Mouse (Mus musculus) hindbrain, embryonic 14.5 days (tissue): ENCODE results near the gene Tbc1d17. TPM values are rescaled to one million over a fixed set of nuclear protein-coding genes. Genes with fewer than 3 reads are reported as not detected.

ENCODE experiments used
- ATAC-seq: fragments of 200-750 bp; cut with Nextera tagmentation; 2 replicates; pipeline ENCODE4 v1.8.0; 2017; ENCODE audit warnings: moderate number of reproducible peaks, mild to moderate bottlenecking, moderate TSS enrichment, moderate library complexity; ENCODE audit not compliant: low FRiP score
- DNase-seq: peaks from one replicate; pipeline ENCODE4 v3.0.0-alpha.2; 2015; ENCODE audit warnings: low spot score
- H3K27ac ChIP-seq: fragments of 300-500 bp; sonication (generic); 2 replicates; pipeline ENCODE4 v1.5.1; 2014; ENCODE audit warnings: mild to moderate bottlenecking, moderate library complexity
- H3K27me3 ChIP-seq: fragments of 300-500 bp; sonication (generic); 2 replicates; pipeline ENCODE4 v1.6.1; 2014; ENCODE audit warnings: mild to moderate bottlenecking, low read length, mixed read lengths; ENCODE audit not compliant: control insufficient read depth, insufficient read depth
- H3K36me3 ChIP-seq: fragments of 300-500 bp; sonication (generic); replicated peaks from 2 replicates; pipeline ENCODE4 v1.6.1; 2014; ENCODE audit not compliant: control insufficient read depth, insufficient read depth
- H3K4me1 ChIP-seq: fragments of 300-500 bp; sonication (generic); replicated peaks from 2 replicates; pipeline ENCODE4 v1.6.1; 2014; ENCODE audit warnings: antibody characterized with exemption, low read length, mixed read lengths; ENCODE audit not compliant: control insufficient read depth, insufficient read depth
- H3K4me2 ChIP-seq: fragments of 300-500 bp; sonication (generic); replicated peaks from 2 replicates; pipeline ENCODE4 v1.6.1; 2014; ENCODE audit warnings: mild to moderate bottlenecking, moderate library complexity
- H3K4me3 ChIP-seq: fragments of 300-500 bp; sonication (generic); replicated peaks from 2 replicates; pipeline ENCODE4 v1.5.1; 2014; ENCODE audit warnings: mild to moderate bottlenecking, low read length
- H3K9ac ChIP-seq: fragments of 300-500 bp; sonication (generic); 2 replicates; pipeline ENCODE4 v1.6.1; 2014
- H3K9me3 ChIP-seq: fragments of 300-500 bp; sonication (generic); 2 replicates; pipeline ENCODE4 v1.6.1; 2016; ENCODE audit warnings: low read length; ENCODE audit not compliant: control insufficient read depth
- WGBS: fragments of 180-500 bp; shearing (Covaris S2); extraction: QIAGEN DNeasy Blood & Tissue Kit; methylation state at CpG from one replicate; pipeline ENCODE4 v1.1.7; 2014; 5-methylcytosine and 5-hydroxymethylcytosine counted together
- polyA plus RNA-seq: library from polyadenylated mRNA; unstranded; fragments of >200 nt; fragmentation: Nextera tagmentation; extraction: Ambion mirVana; gene quantifications from 2 replicates; pipeline ENCODE4 v1.2.1, GENCODE M21; 2014

Tbc1d17 gene
- 98.5 and 104 TPM in 2 replicates for polyA plus RNA-seq

DNA sequence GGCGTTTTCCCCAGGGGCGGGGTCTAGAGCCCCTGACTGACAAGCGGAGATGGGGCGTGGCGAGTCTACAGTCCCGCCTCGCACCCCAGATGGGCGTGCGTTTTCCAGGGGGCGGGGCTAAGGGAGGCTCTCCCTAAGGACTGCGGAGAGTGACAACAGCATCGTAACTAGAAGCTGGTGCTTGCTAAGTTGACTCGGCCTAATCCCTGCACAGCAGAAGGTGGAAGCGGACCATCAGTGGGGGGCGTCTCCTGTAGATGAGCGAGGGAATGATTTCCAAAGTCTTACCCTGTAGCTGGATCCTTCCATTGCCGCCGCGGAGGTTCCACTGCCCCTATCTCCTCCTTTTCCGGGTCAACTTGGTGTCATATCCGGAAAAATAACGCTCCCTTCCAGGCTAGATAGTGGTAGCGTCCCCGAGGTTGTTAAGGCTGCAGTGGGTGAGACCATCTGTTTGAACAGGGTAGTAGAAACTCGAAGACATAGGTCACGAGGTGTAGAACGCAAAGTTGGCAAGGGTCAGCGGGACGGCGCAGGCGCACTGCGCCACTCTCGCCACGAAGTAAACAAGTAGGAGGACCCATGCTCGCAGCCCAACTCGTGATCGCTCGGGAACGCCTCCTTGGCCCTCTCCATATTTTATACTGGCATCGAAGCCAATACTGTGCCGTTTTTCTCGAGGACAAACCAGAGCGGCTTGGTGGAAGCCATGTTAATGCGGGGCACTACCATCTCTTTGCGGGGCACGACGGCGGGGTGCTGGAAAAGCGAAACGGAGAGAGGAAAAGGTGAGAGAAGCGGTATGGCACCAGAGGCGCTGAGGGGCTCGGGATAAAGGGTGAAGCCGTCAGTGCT is at the start of gene Tbc1d17, which contains the start of gene Akt1s1:
Gene Tbc1d17 (minus strand): TSS at position 519 of the 855 bp plus-strand sequence.
Gene Akt1s1 (plus strand): TSS at position 431 of the 855 bp plus-strand sequence.
- Histone ChIP-seq H3K27ac (peak within 1 kb of the TSS; percentile 98), H3K27me3 (no peaks in the 10 kb centered on the region), H3K4me3 (peak within 1 kb of the TSS; percentile 74), H3K9me3 (no peaks in the 10 kb centered on the region), H3K9ac (peak within 1 kb of the TSS; percentile 87), H3K4me2 (peak within 1 kb of the TSS; percentile 85), H3K36me3 (peaks cover 39% of the 10 kb centered on the region), H3K4me1 (peaks cover 25% of the 10 kb centered on the region)
- ATAC-seq: peak; percentile 88
- peak; percentile 99 for DNase-seq
- under 1% methylated on average over 54 of the region's 54 CpGs for WGBS

DNA sequence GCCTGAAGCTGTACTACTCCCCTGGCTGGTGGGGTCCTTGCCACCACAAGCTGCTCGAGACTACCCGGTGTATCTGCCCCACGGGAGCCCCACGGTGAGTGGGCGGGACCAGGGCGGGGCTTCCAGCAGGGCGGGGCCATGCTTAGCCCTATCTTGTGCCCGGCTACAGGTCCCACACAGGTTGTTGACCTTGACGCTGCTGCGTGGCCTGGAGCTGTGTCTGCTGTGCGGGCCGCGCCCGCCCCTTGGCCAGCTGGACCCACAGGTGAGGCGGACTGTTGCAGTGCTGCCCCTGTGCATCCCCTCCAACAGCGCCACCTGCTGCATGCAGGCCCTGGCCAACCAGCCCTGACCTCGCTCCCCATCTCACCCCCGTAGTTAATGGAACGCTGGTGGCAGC is 49.7 kb upstream of the Tbc1d17 start:
- Histone ChIP-seq H3K9ac (no peak overlapping the region), H3K27me3 (no peaks in the 10 kb centered on the region), H3K4me3 (no peak overlapping the region), H3K36me3 (peaks cover 46% of the 10 kb centered on the region), H3K4me2 (no peak overlapping the region), H3K4me1 (peaks cover 36% of the 10 kb centered on the region), H3K27ac (no peak overlapping the region), H3K9me3 (no peaks in the 10 kb centered on the region)
- ATAC-seq: no peak
- 34% methylated on average over 18 of the region's 19 CpGs for WGBS
- no peak for DNase-seq

DNA sequence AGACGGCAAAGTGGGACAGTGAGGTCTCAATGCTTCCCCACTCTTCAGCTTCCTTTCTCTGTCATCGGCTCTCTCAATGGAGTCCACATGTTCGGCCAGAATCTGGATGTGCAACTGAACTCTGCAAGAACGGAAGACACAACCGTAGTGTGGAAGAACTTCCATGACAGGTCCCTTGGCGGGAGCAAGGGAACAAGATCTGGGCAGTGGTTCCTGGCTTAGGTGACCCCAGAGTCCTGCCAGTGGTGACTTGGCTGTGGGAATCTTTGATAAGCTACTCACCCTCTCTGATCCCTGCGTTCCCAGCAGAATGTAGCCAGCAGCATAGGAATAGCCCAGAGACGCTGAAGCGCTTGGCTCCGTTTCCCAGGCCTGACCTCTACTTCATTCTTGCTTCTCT is 47.6 kb upstream of the Tbc1d17 start:
- Histone ChIP-seq H3K4me2 (peak overlapping the region; percentile 61), H3K9me3 (no peaks in the 10 kb centered on the region), H3K4me3 (peak overlapping the region; percentile 51), H3K9ac (peak overlapping the region; percentile 64), H3K27me3 (no peaks in the 10 kb centered on the region), H3K36me3 (peaks cover 25% of the 10 kb centered on the region), H3K27ac (peak overlapping the region; percentile 91), H3K4me1 (peaks cover 44% of the 10 kb centered on the region)
- ATAC-seq (no peak), DNase-seq (no peak)
- 31% methylated on average over 10 of the region's 10 CpGs for WGBS

DNA sequence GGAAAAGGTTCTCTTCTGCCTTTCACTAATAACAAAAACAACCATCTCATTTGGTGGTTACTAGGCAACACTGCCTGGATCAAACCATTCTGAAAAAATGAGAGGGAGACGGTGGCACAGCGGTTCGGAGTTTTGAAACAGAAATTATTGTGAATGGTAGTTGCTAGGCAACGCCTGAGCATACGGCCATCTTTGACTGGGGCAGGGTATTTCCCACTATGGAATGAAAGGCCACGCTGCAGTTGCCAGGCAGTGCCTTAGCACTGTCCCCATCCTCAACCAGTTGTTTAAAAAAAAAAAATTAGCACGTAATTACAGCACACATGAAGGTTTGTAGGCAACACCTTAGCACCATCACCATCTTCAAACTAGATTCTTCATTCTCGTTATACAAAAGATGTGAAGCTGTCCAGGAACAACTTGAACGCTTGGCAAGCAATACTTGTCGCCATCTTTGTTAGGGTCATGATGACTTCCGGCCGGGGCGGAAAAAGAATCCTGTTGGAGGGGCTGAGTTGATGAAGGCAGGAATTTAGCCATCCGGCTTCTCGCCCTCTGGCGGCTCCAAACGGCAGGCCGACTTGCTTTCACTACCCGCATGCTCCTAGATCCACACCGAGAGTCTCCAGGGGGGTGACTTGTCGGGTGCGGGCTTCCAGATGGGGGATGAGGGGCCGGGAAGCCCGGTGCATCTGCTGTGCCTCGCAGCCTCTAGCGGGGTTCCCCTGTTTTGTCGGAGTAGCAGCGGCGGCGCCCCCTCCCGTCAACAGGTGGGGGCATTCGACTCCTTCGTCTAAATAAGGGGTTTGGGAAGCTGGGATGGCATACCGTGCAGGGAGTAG is 46.9 kb upstream of the Tbc1d17 start, which contains the start of gene Fuz:
Gene Fuz (plus strand): TSS at position 487 of the 842 bp plus-strand sequence.
- Histone ChIP-seq H3K4me2 (peak within 1 kb of the TSS; percentile 61), H3K9me3 (no peaks in the 10 kb centered on the region), H3K4me1 (peaks cover 46% of the 10 kb centered on the region), H3K27ac (peak within 1 kb of the TSS; percentile 91), H3K9ac (peak within 1 kb of the TSS; percentile 64), H3K4me3 (peak within 1 kb of the TSS; percentile 51), H3K36me3 (peaks cover 21% of the 10 kb centered on the region), H3K27me3 (no peaks in the 10 kb centered on the region)
- peak; percentile 94 for DNase-seq
- ATAC-seq: peak; percentile 78
- WGBS: under 1% methylated on average over 34 of the region's 34 CpGs

- H3K9ac ChIP-seq: peak overlapping the region; percentile 38
- no peak for DNase-seq
- WGBS: 17% methylated on average over 7 of the region's 7 CpGs
These were observed 46.3 kb upstream of the Tbc1d17 start for GRCm38 (mm10) chr7:44895206-44895592.

GRCm38 (mm10) chr7:44894175-44894574 is 45.3 kb upstream of the Tbc1d17 start:
- H3K4me2 ChIP-seq: no peak overlapping the region
- H3K4me3 ChIP-seq: no peak overlapping the region
- peaks cover 53% of the 10 kb centered on the region for H3K4me1 ChIP-seq
- H3K36me3 ChIP-seq: peaks cover 16% of the 10 kb centered on the region
- H3K9me3 ChIP-seq: no peaks in the 10 kb centered on the region
- H3K9ac ChIP-seq: no peak overlapping the region
- H3K27me3 ChIP-seq: no peaks in the 10 kb centered on the region
- ATAC-seq (no peak), DNase-seq (no peak)
- H3K27ac ChIP-seq: peak overlapping the region; percentile 96
- 89% methylated on average over 3 of the region's 3 CpGs for WGBS

More at GRCm38 (mm10) chr7:44895206-44895592, 46.3 kb upstream of the Tbc1d17 start:
- Histone ChIP-seq H3K27me3 (no peaks in the 10 kb centered on the region), H3K4me1 (peaks cover 52% of the 10 kb centered on the region), H3K4me2 (peak overlapping the region; percentile 61), H3K27ac (peak overlapping the region; percentile 91), H3K36me3 (peaks cover 20% of the 10 kb centered on the region), H3K4me3 (peak overlapping the region; percentile 51), H3K9me3 (no peaks in the 10 kb centered on the region)
- ATAC-seq: no peak

DNA sequence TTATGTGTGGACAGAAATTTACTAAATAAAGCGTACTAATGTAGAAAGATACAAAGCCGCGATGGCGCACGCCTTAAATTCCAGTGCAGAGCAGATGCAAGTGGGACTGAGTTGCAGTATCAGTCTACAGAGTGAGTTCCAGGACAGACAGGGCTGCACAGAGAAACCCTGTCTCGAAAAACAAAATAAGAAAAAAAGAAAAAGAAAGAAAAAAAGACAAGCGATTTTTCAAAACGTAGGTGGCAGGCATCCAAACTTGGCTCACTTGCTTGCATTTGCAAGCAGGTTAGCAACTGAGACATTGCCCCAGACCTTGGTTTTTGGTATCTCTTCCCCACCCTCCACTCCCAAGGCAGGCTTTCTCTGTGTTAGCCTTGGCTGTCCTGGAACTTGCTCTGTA is 44.3 kb upstream of the Tbc1d17 start:
- Histone ChIP-seq H3K4me1 (peaks cover 53% of the 10 kb centered on the region), H3K4me3 (peak overlapping the region; percentile 90), H3K9me3 (no peaks in the 10 kb centered on the region), H3K27me3 (no peaks in the 10 kb centered on the region), H3K4me2 (peak overlapping the region; percentile 91), H3K27ac (peak overlapping the region; percentile 96), H3K9ac (peak overlapping the region; percentile 28; the same call in 1 of the 2 replicates), H3K36me3 (peaks cover 24% of the 10 kb centered on the region)
- ATAC-seq (no peak), DNase-seq (peak; percentile 42)
- WGBS: 5% methylated on average over 8 of the region's 8 CpGs

- Histone ChIP-seq H3K4me2 (peak within 1 kb of the TSS; percentile 91), H3K36me3 (peaks cover 25% of the 10 kb centered on the region), H3K27me3 (no peaks in the 10 kb centered on the region), H3K9me3 (no peaks in the 10 kb centered on the region), H3K27ac (peak within 1 kb of the TSS; percentile 96), H3K4me3 (peak within 1 kb of the TSS; percentile 90), H3K9ac (peak within 1 kb of the TSS; percentile 92), H3K4me1 (peaks cover 53% of the 10 kb centered on the region)
- under 1% methylated on average over 56 of the region's 56 CpGs for WGBS
- peak; percentile 96 for DNase-seq
- ATAC-seq: peak; percentile 77
These were observed 43.5 kb upstream of the Tbc1d17 start, which contains the start of gene Med25 for GRCm38 (mm10) chr7:44892276-44892921. Gene Med25 (minus strand): TSS chr7:44892712.
